Mouse (Mus musculus): ENCODE data around the gene Psmc4. TPM values are rescaled to one million over a fixed set of nuclear protein-coding genes. Genes with fewer than 3 reads are reported as not detected.

Gene Psmc4
- total RNA-seq, 2 experiments from 2014 or later: 120 to 121 TPM

Other genes starting within 250 kb of the Psmc4 start
- 1 to 10 TPM; 4.8 to 6.7 TPM for gene Zfp626, start 242.9 kb downstream of the Psmc4 start, total RNA-seq (2021)
- gene Zfp59, start 211.5 kb downstream of the Psmc4 start, total RNA-seq (2021): 1 to 10 TPM; 2.6 to 3.6 TPM
- 1 to 10 TPM; 3.4 to 5.1 TPM for gene Zfp607a, start 192.6 kb downstream of the Psmc4 start, total RNA-seq (2021)
- gene Zfp974, start 120.6 kb downstream of the Psmc4 start, total RNA-seq (2021): 1 to 10 TPM; 6.2 to 8.5 TPM
- 10 to 100 TPM in 1 of 2 experiments, 1 to 10 TPM in 1; 7.5 to 10.8 TPM for gene Zfp780b, start 70.9 kb downstream of the Psmc4 start, total RNA-seq (2021)
- gene Zfp850, start 36.0 kb downstream of the Psmc4 start, total RNA-seq (2021): 1 to 10 TPM in 1 of 2 experiments, under 1 TPM in 1; 0.96 to 1.6 TPM
- under 1 TPM in 1 of 2 experiments, not detected in 1; 0.07 TPM for gene Fcgbp, start 21.1 kb upstream of the Psmc4 start, total RNA-seq (2021)
- not detected for gene 9530053A07Rik, start 79.4 kb upstream of the Psmc4 start, total RNA-seq (2021)
- gene Fbl, start 119.6 kb upstream of the Psmc4 start, total RNA-seq (2021): 10 to 100 TPM; 46.8 to 50.0 TPM
- gene Dyrk1b, start 129.4 kb upstream of the Psmc4 start, total RNA-seq (2021): 10 to 100 TPM; 32.2 to 35.6 TPM
- gene Eid2, start 217.8 kb upstream of the Psmc4 start, total RNA-seq (2021): 10 to 100 TPM; 17.1 to 17.2 TPM
- 10 to 100 TPM; 10.9 to 11.1 TPM for gene Eid2b, start 227.6 kb upstream of the Psmc4 start, total RNA-seq (2021)
- gene Selenov, start 241.1 kb upstream of the Psmc4 start, total RNA-seq (2021): not detected